8 mouse cellular contexts compared by ENCODE assay signal in genomic region chr2:130839084-130839483, GRCm38 (mm10).
DNase-seq lines count a peak whose midpoint lies in the region; ATAC-seq and TF ChIP-seq lines count a peak whose summit lies in the region.

No protein-coding gene starts in this region.

- no peaks in the 10 kb centered on the region for H3K9me3 ChIP-seq in liver, embryonic 13.5 days (replicated peaks)

- H3K4me2 ChIP-seq in liver, embryonic 13.5 days: peak overlapping the region; percentile 98

- peak; percentile 7; the same call in 1 of the 2 replicates for ATAC-seq in liver, embryonic 13.5 days (ENCODE audit: low read depth)

- TF ChIP-seq CTCF in olfactory bulb, adult 2 months (IDR thresholded peaks at IDR 0.05; ENCODE audit: insufficient read depth, low read depth, low read length): no peak

- H3K4me3 ChIP-seq in liver, embryonic 13.5 days (replicated peaks): peak overlapping the region; percentile 90
- H3K4me3 ChIP-seq in olfactory bulb, adult 2 months (ENCODE audit: insufficient read depth, low read depth, low read length): peak overlapping the region; percentile 99

- peaks cover 30% of the 10 kb centered on the region for H3K4me1 ChIP-seq in liver, embryonic 13.5 days (replicated peaks)
- H3K4me1 ChIP-seq in olfactory bulb, adult 2 months (ENCODE audit: control insufficient read depth, insufficient read depth, low read length): peaks cover 4% of the 10 kb centered on the region; the same call in 1 of the 2 replicates

- intact Hi-C loops in gastrocnemius, postnatal 36 days (cut with DNase I): loop anchor here (2.0 kb wide), 1 partner anchor 68 kb away; the partner anchor contains the start of genes 4930402H24Rik and Atrn

- TF ChIP-seq POLR2A in olfactory bulb, adult 2 months (IDR thresholded peaks at IDR 0.05; ENCODE audit: insufficient read depth, low read depth, low read length): 0 out of 2 replicates have a peak, but pooled peaks have one; percentile 18

- WGBS in liver, embryonic 13.5 days (ENCODE audit: insufficient replicate concordance): 0% methylated on average over 10 of the region's 10 CpGs
- WGBS in olfactory bulb, adult 2 months: 1% methylated on average over 10 of the region's 10 CpGs

- peak overlapping the region; percentile 83 for H3K9ac ChIP-seq in liver, embryonic 13.5 days

- peaks cover 17% of the 10 kb centered on the region for H3K36me3 ChIP-seq in liver, embryonic 13.5 days

- H3K27me3 ChIP-seq in liver, embryonic 13.5 days: 0 out of 2 replicates have a peak, but pooled peaks cover 12% of the 10 kb centered on the region

- DNase-seq in 3T3-L1 (ENCODE audit: low read depth, low spot score): peak; percentile 56
- DNase-seq in CD4-positive helper T cell, adult 2 months (ENCODE audit: low read depth, low spot score): peak; percentile 30
- DNase-seq in cerebellum, adult 9-10 months: peak; percentile 45
- peak; percentile 38 for DNase-seq in frontal cortex, postnatal 36 days (ENCODE audit: low spot score in 2 of 2)
- peak; percentile 37 for DNase-seq in kidney, adult 11 months
- DNase-seq in liver, embryonic 13.5 days: peak; percentile 33
- no peak for DNase-seq in gastrocnemius, postnatal 36 days

- peak overlapping the region; percentile 82 for H3K27ac ChIP-seq in liver, embryonic 13.5 days
- peak overlapping the region; percentile 98 for H3K27ac ChIP-seq in olfactory bulb, adult 2 months (ENCODE audit: insufficient read depth, low read depth, low read length)

Comparison
In these comparisons a context has a peak if more than half of its experiments do, and no peak if none do; other contexts are left out.
1. DNase-seq: peak in 3T3-L1 (single experiment), CD4-positive helper T cell, adult 2 months (single experiment), cerebellum, adult 9-10 months (single experiment), frontal cortex, postnatal 36 days (2 of 2), kidney, adult 11 months (single experiment) and liver, embryonic 13.5 days (single experiment); none in gastrocnemius, postnatal 36 days (0 of 2).